Mouse (Mus musculus) CD4-positive, CD25-positive, alpha-beta regulatory T cell, adult 4 months (primary cell): Measurements from ENCODE around the gene Gtpbp1. TPM values are rescaled to one million over a fixed set of nuclear protein-coding genes. Genes with fewer than 3 reads are reported as not detected.
"Not testable (repeated sequence)": the region's sequence is repeated elsewhere in the genome, so short reads cannot be mapped to it uniquely, and the experiment has no call there.

Experiments used
- ATAC-seq: one replicate; pipeline ENCODE4 v1.8.0; 2017
- polyA plus RNA-seq, 2 experiments: library from polyadenylated mRNA; unstranded; fragments of 100-300 nt; shearing (Covaris generic); gene quantifications; one replicate each; pipeline ENCODE4 v1.2.1; 2017

Gtpbp1 gene
- polyA plus RNA-seq, result 10 to 100 TPM; 21.0 to 21.6 TPM

DNA sequence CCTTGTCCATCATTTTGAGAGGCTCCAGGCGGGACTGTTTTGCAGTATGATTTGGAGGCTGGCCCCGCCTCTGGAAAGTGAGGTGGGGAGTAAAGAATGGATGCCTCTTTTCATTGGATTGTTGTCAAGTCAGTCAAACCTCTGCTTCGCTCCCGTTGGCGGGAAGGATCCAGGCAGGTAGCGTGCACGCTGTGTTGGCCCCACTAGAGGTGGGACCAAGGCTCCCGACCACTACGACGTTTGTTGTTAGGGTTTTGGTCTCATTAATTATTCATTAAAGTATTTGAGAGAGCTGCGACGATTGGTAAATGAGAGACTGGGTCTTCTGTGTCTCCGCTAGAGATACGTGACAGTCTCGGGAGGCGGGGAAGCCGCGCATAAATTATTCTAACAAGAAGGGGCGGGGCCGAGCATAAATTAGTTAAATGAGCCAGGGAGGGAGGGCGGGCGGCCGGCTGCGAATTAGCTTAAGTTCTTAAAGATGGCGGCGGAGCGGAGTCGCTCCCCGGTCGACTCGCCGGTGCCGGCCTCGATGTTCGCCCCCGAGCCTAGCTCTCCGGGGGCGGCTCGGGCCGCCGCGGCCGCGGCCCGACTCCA is at the start of gene Gtpbp1:
Gtpbp1 (plus strand) TSS at position 420 of the 597 bp plus-strand sequence.
- peak; percentile 81 for ATAC-seq

DNA sequence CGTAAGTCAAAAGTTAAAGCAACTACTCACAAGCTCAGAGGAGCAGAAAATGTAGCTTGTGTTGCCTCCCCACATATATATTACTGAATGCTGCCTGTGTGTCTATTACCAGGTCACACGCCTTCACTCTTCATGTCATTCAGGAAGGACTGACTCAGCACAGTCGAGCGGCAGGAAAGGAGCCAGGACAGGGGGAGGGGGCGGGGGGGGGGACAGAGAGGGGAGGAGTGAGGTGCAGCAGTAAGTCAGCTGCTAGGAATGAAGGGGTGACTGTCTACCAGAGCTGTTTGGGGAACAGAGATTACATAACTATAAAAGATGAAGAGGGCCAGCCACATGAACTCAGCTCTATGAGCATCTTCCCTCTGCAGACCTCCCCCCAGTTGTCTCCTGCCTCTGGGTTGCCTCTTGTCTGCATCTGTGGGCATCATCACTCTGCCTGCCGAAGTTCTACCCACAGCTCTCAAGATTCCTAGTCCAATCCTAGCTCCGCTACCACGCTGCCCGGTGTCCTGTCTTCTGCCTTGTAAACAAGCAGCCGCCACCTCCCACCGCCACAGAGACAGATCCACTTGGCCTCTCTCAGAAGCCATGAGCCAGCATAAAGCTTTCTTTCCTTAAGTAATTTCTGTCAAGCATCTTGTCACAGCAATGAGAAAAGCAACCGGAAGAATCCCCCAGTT is 49.4 kb upstream of the Gtpbp1 start:
- ATAC-seq, result no peak

DNA sequence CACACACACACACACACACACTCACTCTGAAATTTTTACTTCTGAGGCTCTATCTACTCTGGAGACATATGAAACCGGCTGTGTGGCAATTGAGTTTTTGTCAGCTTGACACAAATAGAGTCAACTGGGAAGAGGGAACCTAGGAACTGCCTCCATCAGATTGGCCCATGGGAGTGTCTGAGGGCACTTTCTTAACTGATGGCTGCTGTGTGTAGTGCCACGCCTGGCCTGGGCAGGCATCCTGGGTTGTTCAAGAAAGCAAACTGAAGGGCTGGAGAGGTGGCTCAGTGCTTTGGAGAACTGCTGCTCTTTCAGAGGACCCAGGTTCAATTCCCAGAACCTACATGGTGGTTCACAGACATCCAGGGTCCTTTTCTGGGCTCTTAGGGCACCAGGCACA is 45.2 kb upstream of the Gtpbp1 start:
- no peak for ATAC-seq

DNA sequence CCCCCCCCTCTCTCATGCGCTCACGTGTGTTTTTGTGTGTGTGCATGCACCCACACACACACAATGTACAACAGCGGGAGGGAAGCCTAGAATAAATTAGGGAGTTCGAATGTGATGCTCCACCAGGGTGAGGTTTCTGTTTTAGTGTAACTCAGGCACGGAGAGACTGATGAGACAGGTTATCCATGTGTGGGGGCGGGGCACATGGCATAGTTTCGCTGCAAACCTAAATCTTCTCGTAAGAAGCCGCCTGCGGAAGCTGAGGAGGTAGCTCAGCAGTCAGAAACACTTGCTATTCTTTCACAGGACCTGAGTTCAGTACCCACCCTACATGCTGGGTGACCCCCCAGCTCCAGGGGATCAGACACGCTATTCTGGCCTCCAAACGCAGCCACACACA is 42.5 kb upstream of the Gtpbp1 start:
- ATAC-seq, result no peak

DNA sequence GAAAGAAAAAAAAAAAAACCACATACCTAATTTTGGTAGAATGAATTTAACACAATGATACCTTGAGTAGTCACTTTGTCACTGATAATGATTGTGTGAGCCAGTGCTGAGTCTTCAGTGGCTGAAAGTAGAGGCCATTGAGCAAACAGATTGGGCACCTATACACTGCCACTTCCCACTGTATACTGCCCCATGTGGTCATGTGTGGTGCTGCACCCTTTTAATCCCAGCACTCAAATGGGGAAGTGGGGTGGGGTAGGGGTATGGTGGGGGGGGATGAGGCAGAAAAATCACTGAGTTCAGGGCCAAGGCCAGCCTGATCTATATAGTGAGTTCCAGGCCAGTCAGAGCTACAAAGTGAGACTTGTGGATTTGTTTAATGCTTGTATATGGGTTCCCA is 40.1 kb upstream of the Gtpbp1 start:
- no peak for ATAC-seq

DNA sequence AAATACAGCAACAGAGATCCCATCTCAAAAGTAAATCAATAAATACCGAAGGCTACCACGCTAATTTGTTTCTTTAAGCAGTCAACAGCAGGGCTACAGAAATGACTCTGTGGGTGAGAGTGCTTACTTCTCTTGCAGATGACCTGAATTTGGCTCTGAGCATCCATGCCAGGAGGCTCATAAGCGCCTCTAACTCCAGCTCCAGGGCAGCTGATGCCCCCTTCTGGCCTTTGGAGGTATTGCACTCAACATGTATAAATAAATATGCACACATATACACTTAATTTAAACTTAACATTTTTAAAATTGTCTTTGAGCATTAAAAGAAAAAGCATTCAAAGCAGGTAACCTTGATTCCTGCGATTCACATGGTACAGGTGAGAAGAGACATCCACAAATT is 39.2 kb upstream of the Gtpbp1 start:
- no peak for ATAC-seq

DNA sequence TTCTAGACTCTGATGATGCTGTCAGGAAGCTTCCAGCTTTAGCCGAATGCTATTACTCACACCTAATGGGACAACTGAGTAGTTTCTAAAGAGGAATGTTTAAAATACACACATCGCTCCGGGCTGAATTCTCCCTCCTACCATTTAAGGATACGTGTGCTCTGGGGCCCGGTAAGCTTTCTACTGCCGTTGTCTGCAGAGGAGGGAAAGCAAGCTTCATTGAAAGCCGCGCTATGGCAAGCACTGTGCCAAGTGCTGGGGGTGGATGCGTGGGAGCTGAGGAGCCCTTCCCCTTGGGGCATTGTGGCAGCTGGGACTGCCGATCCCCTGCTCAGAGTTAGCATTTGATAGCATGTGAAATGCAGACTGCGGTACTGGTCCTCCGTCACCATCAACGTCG is 34.2 kb upstream of the Gtpbp1 start:
- no peak for ATAC-seq

DNA sequence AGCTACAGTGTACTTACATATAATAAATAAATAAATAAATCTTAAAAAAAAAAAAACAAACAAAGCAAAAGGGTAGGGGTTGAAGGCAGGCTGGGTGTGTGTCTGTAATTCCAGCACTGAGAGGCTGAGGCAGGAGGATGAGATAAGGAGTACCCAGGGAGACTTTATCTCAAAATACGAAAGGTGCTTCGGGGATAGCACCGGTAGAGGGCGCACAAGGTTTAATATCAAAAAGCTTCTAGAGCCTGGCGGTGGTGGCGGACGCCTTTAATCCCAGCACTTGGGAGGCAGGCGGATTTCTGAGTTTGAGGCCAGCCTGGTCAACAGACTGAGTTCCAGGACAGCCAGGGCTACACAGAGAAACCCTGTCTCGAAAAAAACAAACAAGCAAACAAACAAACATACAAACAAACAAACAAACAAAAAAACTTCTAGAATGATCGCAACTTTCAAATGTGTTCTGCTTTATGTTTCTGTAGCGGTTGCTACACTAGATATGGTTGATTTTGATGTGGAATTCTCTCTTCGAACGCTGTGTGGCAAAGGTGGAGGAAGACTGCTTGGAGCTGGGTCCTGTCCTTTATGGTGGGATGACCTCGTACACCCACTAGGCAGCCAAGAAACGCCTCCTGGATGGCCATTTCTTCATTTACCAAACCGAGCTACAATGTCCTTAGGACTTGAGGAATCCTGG is 32.7 kb upstream of the Gtpbp1 start:
- ATAC-seq, result peak; percentile 60

DNA sequence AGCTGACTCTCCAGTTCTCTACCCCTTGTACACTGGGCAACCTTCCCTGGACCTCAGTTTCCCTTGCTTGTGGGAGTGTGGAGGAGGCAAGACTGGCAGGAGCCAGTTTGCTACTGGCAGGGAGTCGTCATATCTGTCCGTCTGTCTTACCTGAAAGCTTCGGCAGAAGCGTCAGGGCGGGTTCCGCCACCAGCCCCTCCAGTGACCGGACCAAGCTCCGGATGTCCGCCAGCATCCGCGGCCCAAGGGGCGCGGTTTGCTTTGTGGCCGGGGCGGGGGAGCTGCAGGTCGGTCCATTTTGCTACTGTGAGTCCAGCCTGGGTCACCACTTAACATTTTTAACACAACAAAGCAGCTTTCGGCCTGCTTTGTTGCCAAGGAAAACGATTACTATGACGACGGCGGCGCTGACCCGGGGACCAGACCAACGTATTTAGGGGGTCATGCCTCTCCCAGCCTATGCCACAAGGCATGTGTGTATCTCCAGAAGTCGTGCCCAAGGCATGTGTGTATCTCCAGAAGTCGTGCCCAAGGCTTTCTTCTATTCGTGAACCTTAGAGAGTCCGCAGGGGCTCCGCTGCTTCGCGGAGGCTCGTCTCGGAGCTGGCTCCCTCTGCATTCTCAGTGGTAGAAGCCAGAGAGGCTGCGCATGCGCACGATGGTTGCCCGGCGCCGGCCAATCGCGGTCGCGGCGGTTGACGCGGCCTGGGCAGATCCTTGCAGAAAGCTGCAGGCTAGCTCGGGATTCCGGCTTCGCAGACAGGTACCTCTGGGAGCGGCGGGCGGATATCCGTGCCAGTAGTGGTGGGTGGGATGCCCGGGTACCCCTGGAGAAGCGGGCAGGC is 31.9 kb upstream of the Gtpbp1 start, which contains the start of the genes Fam227a and Cby1:
Fam227a (minus strand) TSS at position 426 of the 845 bp plus-strand sequence.
Cby1 (plus strand) TSS at position 669 of the 845 bp plus-strand sequence.
- ATAC-seq, result peak; percentile 89

DNA sequence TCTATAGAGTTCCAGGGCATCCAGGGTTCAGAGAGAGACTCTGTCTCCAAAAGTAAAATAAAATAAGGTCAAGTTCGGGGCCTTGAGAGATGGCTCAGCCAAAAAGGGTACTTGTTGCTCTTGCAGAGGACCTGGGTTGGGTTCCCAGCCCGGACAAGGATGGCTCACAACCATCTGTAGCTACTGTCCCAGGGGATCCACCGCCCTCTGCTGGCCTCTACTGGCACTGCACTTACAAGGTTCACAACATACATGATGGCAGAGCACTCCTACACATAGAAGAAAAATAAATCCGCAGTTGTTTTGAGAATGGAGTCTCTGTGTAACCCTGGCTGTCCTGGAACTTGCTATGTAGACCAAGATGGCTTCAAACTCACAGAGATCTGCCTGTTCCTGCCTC is 28.8 kb upstream of the Gtpbp1 start:
- ATAC-seq, result no peak

DNA sequence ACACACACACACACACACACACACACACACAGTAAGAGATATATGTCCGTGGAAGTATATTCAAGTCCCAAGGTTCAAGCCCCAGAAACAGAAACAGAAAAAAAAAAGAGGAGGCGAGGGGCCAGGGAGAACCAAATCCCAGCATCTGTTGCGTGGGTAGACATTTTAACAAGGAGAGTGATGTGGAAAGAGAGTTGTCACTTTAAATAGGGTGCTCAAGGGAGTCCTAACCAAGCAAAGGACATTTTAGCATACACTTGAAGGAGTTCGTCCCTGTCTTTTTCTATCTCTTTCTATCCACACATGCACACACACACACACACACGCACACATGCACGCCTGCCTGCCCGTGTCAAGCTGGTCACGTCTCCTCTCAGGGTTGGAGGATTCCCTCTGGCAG is 26.0 kb upstream of the Gtpbp1 start:
- no peak for ATAC-seq

DNA sequence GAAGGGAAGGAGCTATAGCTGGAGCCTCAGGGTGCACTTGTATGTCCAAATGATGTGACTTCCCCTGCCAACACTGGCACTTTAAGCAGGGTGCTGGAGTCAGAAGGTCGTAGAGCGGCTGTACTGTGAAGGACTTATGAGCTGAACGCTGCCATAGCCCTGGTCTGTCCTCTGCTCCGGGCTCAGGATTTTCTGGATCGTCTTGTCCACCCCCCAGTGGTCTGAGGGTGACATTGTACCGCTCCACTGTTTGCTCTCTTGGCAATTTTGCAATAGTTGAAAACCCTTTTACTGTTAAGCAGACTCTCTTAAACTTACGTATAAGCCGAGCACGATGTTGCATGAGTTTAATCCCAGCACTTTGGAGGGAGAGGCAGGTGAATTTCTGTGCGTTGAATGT is 21.4 kb upstream of the Gtpbp1 start:
- no peak for ATAC-seq

DNA sequence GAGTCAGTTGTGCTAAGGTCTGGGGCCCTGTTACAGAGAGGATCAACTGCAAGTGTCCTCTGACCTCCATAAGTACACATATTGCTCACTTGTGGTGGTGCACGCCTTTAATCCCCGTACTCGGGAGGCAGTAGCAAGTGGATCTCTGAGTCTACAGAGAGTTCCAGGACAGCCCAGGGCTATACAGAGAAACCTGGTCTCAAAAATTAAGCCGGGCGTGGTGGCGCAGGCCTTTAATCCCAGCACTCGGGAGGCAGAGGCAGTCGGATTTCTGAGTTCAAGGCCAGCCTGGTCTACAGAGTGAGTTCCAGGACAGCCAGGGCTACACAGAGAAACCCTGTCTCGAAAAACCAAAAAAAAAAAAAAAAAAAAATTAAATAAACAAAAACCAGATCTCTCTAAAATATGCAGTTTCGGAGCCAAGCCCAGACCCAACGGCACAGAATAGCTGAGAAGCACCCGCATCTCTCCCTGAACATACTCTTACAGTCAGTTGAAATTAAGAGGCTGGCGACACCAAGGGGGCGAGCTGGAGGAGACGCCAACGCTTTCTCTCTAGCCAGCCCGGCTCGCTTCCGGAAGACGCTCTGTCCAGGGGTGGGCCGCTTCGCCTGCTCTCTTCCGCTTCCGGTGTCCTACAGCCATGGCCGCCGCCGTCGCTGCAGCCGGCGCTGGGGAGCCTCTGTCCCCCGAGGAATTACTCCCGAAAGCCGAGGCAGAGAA is 20.2 kb upstream of the Gtpbp1 start, which contains the start of gene Tomm22:
Tomm22 (plus strand) TSS at position 613 of the 723 bp plus-strand sequence.
- ATAC-seq, result peak; percentile 97

DNA sequence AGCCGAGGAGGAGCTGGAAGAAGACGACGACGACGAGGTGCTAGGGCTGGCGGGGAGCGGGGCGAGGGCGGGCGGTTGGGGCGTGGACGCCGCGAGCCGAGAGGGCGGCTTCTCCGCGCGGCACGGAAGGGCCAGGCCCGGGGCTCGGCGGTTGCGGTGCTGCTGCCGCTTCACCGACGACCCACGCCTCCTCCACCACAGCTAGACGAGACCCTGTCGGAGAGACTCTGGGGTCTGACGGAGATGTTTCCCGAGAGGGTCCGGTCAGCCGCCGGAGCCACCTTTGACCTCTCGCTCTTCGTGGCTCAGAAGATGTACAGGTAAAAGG is 19.7 kb upstream of the Gtpbp1 start:
- no peak for ATAC-seq

DNA sequence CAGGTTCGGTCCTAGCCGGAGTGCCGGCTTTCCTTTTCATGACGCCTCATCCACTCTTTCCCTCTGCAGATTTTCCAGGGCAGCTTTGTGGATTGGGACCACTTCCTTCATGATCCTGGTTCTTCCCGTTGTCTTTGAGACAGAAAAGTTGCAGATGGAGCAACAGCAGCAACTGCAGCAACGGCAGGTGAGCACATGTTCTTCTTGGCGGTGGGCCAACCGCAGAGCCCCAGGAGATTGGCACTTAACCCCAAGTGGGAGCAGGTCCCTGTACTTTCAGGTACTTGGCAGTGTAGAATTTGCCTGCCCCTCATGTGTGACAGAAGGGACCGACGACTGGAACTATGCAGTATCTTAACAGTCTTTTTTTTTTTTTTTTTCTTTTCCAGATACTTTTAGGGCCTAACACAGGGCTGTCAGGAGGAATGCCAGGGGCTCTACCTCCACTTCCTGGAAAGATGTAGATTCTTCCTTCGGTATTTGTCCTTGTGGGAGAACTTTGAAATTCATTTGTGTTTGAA is 18.8 kb upstream of the Gtpbp1 start:
- not testable (repeated sequence) for ATAC-seq

DNA sequence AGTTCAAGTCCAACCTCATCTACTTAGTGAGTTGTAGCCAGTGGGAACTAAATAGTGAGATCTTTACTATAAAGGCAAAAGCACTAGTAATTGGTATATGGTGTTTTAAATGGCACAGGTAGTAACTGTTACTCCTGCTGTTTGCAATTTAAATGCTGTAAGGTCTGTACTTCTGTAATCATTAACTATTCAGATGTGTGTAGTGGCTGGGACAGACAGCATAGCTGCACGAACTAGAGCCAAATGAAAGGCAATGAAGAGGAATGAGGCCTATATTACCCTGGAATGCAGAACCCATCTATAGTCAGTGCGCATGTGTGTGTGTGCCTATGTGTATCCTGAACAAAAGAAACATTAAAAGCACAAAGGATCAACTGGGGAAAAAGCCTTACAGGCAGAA is 12.7 kb upstream of the Gtpbp1 start:
- no peak for ATAC-seq

DNA sequence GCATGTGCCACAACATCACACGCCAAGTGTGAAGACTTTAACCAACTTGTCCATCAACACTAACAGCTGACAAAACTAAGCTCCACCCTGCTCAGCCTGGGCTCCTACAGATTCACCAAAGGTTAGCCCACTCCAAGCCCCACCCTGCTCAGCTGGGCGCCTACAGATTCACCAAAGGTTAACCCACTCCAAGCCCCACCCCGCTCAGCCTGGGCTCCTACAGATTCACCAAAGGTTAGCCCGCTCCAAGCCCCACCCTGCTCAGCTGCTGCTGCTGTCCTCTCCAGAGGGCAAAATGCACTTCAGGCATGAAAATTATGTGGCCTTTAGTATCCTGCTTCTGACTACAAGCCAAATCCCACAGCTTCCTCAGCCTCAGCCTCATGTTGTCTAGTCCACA is 8.7 kb upstream of the Gtpbp1 start:
- ATAC-seq, result no peak

DNA sequence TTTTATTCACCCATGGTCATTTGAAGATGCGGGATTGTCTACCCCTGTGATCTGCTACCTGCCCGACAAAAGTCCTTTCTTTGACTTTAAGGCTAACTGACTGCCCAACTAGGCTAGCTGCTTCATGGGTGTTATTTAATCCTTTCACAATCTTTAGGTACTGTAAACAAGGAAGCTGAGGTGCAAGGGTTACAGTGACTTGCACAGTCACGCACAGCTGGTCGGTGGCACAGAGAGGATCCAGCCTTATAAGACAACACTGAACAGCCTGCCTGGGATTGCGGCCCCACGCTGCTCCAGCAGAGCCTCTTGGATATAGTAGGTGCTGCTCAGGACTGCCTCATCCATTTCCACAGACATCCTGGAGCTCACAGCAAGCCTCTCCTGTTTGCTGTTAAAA is 7.5 kb upstream of the Gtpbp1 start:
- no peak for ATAC-seq

DNA sequence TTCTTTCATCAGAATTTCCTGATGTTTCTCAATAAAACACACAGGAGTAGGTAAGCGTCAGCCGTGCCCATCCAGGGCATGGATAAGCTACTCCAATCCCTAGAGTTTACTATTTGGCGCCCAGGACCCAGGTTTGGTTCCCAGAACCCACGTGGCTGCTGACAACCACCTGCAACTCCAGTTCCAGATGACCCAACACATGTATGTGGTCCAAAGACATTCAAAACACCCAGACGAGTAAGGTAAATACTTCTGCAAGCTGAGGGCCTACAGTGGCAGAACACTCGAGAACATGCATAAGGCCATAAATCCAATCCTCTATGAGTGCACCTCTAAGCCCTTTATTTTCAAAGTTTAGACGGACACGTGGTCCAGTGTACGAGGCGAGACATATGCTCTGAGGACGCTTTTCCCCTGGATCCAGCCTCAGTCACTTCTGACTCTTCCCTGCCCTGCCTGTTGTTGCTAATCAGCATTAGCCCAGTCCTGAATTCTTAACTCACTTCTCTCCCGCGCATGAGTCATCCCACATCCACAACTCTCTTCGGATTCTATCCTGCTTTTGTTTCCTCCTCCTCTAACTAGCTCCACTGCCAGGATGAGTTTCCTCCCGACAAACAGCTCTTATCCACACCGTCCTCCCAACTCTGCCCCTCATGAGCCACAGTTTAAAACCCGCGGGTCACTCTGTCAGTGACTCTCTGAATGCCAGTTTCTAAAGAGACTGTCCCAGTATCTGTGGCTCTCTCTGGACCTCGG is 6.8 kb upstream of the Gtpbp1 start:
- ATAC-seq, result no peak

DNA sequence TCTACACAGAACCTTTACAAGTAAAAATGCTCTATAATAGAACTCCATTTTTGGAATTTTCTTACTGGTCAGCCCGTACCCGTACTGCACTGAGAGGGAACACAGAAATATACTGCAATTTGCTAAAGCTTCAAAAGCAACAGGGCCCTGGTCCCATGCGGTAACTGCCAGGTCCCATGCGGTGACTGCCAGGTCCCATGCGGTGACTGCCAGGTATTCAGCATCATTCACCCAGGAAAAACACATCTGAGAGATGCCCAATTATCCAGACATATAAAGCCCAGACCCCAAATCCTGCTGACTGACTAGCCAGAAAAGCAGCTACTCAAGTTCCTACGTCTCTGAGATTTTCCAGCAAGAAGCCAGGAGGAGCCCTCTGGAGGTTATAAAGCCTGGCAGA is 6.0 kb upstream of the Gtpbp1 start:
- no peak for ATAC-seq

DNA sequence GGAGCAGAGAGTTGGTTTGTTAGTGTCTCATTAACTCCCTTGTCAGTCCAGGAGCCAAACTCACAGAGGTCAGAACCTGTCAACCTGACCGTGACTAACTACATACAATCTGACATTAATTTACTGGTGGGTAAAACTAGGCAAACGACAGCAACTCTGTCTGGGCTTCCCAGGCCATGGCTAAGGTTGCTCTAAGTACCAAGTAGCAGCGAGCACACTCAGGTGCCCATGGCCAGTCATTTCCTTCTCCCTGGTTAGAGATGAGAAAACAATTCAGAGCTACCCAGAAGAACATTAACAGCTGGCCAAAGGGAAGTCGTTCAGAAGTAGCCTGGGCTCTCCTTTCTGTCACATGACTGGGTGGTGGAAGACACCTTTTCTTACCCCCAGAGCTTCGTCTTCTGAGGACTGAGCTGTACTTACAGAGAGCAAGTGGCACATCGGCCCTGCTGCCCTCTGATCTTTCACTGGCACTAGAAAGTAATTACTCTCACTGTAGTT is 5.5 kb upstream of the Gtpbp1 start:
- ATAC-seq, result no peak
